Mouse (Mus musculus) cerebellum, adult 8-10 months (tissue): ENCODE results near the gene Zfp606.

Experiments
- DNase-seq: peaks from one replicate; pipeline ENCODE4 v3.0.0; 2022

Gene Zfp606

GRCm38 (mm10) chr7:12478158-12479008 is at the start of gene Zfp606:
TSS of gene Zfp606 (plus strand) at chr7:12478293.
- peak; percentile 82 for DNase-seq

- no peak for DNase-seq
These were observed 885 bp downstream of the Zfp606 start for GRCm38 (mm10) chr7:12479009-12479346.

GRCm38 (mm10) chr7:12479525-12479924 is 1.4 kb downstream of the Zfp606 start:
- DNase-seq: no peak

GRCm38 (mm10) chr7:12483771-12484170 is 5.7 kb downstream of the Zfp606 start:
- DNase-seq: no peak

- no peak for DNase-seq
These were observed 7.9 kb downstream of the Zfp606 start for GRCm38 (mm10) chr7:12485956-12486355.

GRCm38 (mm10) chr7:12486691-12487090 is 8.6 kb downstream of the Zfp606 start:
- DNase-seq: no peak

GRCm38 (mm10) chr7:12510913-12511312 is 32.8 kb downstream of the Zfp606 start:
- no peak for DNase-seq

- no peak for DNase-seq
These were observed 34.1 kb downstream of the Zfp606 start, which contains the start of gene 2900092C05Rik for GRCm38 (mm10) chr7:12512217-12512616. TSS of gene 2900092C05Rik (plus strand) at chr7:12512517.
